Mouse (Mus musculus): Measurements from ENCODE around the gene Tvp23a.

DNA sequence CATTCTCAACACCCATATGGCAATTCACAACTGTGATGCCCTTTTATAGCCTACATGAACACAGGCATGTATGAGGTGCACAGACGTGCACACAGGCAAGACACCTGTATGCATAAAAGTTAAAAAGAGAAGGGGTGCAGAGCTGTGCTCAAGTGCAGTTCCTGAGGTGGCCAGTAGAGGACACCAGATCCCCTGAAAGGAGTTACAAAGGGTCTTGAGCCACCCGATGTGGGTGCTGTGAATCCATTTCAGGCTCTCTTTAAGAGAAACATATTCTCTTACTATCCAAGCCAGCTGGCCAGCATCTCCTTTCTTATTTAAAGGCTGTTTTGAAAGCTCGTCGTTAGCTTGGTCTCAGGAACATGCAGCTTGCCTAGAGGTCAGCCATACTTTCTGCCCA lies 30.3 kb downstream of the Tvp23a start:
- TF ChIP-seq CTCF (IDR thresholded peaks at IDR 0.05; ENCODE audit: low read depth, low read length) = peak; percentile 72
- no peak for TF ChIP-seq POLR2A (IDR thresholded peaks at IDR 0.05; ENCODE audit: extremely low read depth, insufficient read depth, low read length)
